Mouse (Mus musculus) lung, postnatal 0 days (tissue): Measurements from ENCODE around the gene 4932438H23Rik.

Source experiments
- CTCF ChIP-seq: IDR thresholded peaks from 2 replicates; pipeline ENCODE4 v1.5.1; 2016; ENCODE audit warnings: antibody characterized with exemption, mild to moderate bottlenecking
- EP300 ChIP-seq: IDR thresholded peaks from 2 replicates; pipeline ENCODE4 v1.6.1; 2016; ENCODE audit warnings: antibody characterized with exemption, mild to moderate bottlenecking, control low read depth

DNA sequence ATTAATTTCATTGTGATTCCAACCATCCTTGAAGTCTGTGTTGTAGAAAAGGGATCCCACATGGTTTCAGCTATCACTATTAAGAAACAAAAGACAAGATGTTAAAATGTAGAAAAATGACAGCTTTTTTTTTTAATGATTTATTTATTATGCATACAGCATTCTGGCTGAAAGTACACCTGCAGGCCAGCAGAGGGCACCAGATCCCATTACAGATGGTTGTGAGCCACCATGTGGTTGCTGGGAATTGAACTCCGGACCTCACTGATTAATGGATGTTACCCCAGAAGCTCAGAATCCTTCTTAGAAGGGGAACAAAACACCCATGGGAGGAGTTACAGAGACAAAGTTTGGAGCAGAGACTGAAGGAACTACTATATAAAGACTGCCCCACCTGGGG is 71.5 kb downstream of the 4932438H23Rik start:
- peak; percentile 59 for TF ChIP-seq CTCF
- no peak for TF ChIP-seq EP300
